ENCODE assay signal across 19 mouse cellular contexts in the genomic region with DNA sequence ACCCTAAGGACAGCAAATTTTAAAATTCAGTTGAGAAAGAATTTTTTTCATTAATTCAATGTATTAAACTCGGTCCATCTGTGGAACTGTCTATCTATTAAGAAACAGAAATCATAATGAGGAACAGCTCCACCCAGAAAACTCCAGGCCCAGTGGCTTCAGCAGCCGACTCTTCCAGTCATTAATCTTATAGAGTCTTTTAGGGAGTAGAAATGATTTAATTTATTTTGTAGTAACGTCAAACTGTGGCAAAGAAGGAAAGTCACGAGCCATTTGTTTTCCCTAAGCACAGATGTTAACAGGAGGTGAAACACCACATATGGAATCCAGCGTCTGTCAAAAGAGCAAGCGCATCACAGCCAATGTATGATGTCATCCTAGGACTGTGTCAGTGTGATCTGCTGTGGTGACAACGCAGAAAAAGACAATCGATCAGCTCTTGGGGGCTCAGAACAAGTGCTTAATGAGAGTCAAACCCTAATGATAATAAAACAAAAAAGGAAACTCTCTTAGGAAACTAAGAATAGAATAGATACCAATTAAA.
DNase-seq lines count a peak whose midpoint lies in the region; ATAC-seq and TF ChIP-seq lines count a peak whose summit lies in the region.
"Had no signal": no experiment of that assay in that cellular context is flagged by ENCODE, and none has a peak within 500 bp of the region (broad histone marks: within the 10 kb centered on the region; RNA-seq: fewer than 3 reads in every experiment).

No protein-coding gene starts in this region.

- H3K27ac ChIP-seq in gastrocnemius, adult 2 months, result peak overlapping the region; percentile 53
- peak overlapping the region; percentile 10; the same call in 1 of the 2 replicates for H3K27ac ChIP-seq in limb, embryonic 13.5 days
- no peak overlapping the region for H3K27ac ChIP-seq in limb, embryonic 10.5 days
- H3K27ac ChIP-seq in embryonic fibroblast, embryonic 13.5 days (ENCODE audit: insufficient read depth, low read length), result peak overlapping the region; percentile 50
- H3K27ac ChIP-seq: hindbrain, embryonic 14.5 days; liver, embryonic 14.5 days; lung, embryonic 15.5 days had no signal

- H3K9me3 ChIP-seq in limb, embryonic 13.5 days, result no peaks in the 10 kb centered on the region
- H3K9me3 ChIP-seq in limb, embryonic 10.5 days (replicated peaks), result no peaks in the 10 kb centered on the region
- H3K9me3 ChIP-seq: forebrain, embryonic 10.5 days; limb, embryonic 15.5 days; lung, embryonic 15.5 days had no signal

- DNase-seq in gastrocnemius, adult 2 months, result no peak
- no peak for DNase-seq in gastrocnemius, adult 8-10 months (ENCODE audit: low spot score in 2 of 2)
- DNase-seq in limb, embryonic 10.5 days (ENCODE audit: low spot score), result no peak
- peak; percentile 51 for DNase-seq in brain, embryonic 14.5 days (ENCODE audit: low read depth)
- no peak for DNase-seq in spleen, postnatal 14 days (ENCODE audit: low spot score in 2 of 2)
- DNase-seq: adrenal gland, postnatal 14 days; gastrocnemius, postnatal 25 days; heart, postnatal 4 days; lung, postnatal 4 days had no signal

- TF ChIP-seq CTCF in gastrocnemius, adult 2 months (IDR thresholded peaks at IDR 0.05), result no peak
- no peak for TF ChIP-seq CTCF in brain, embryonic 14.5 days (IDR thresholded peaks at IDR 0.05; ENCODE audit: borderline replicate concordance, extremely low read depth, insufficient read depth, insufficient read length)
- TF ChIP-seq CTCF in embryonic fibroblast, embryonic 13.5 days (IDR thresholded peaks at IDR 0.05; ENCODE audit: borderline replicate concordance, insufficient read depth, low read length), result no peak

- no peak for TF ChIP-seq POLR2A in brain, embryonic 14.5 days (IDR thresholded peaks at IDR 0.05; ENCODE audit: borderline replicate concordance, extremely low read depth, insufficient read depth, insufficient read length, poor library complexity, severe bottlenecking)
- no peak for TF ChIP-seq POLR2A in embryonic fibroblast, embryonic 13.5 days (IDR thresholded peaks at IDR 0.05; ENCODE audit: low read depth, low read length)

- no peak for ATAC-seq in limb, embryonic 13.5 days (ENCODE audit: low FRiP score, low read depth)
- ATAC-seq: inflammation-experienced regulatory T-cells, adult 6 months; midbrain, embryonic 16.5 days had no signal

- no peaks in the 10 kb centered on the region for H3K36me3 ChIP-seq in limb, embryonic 13.5 days
- no peaks in the 10 kb centered on the region for H3K36me3 ChIP-seq in limb, embryonic 10.5 days
- H3K36me3 ChIP-seq: forebrain, embryonic 10.5 days; limb, embryonic 15.5 days; lung, embryonic 15.5 days had no signal

- peaks cover 15% of the 10 kb centered on the region for H3K4me1 ChIP-seq in limb, embryonic 13.5 days
- H3K4me1 ChIP-seq in limb, embryonic 10.5 days, result peaks cover 16% of the 10 kb centered on the region
- peaks cover 4% of the 10 kb centered on the region; the same call in 1 of the 2 replicates for H3K4me1 ChIP-seq in embryonic fibroblast, embryonic 13.5 days (ENCODE audit: control insufficient read depth, insufficient read depth, low read length)

- WGBS in limb, embryonic 13.5 days, result 40% methylated on average over 8 of the region's 8 CpGs
- 59% methylated on average over 8 of the region's 8 CpGs for WGBS in limb, embryonic 10.5 days

- no peak overlapping the region for H3K9ac ChIP-seq in limb, embryonic 13.5 days
- H3K9ac ChIP-seq: hindbrain, embryonic 14.5 days; limb, embryonic 15.5 days; liver, embryonic 14.5 days; lung, embryonic 15.5 days had no signal

- no peaks in the 10 kb centered on the region for H3K27me3 ChIP-seq in limb, embryonic 13.5 days
- no peaks in the 10 kb centered on the region; the same call in 1 of the 2 replicates for H3K27me3 ChIP-seq in limb, embryonic 10.5 days (ENCODE audit: low read depth, poor library complexity, severe bottlenecking)
- H3K27me3 ChIP-seq: limb, embryonic 15.5 days; lung, embryonic 15.5 days had no signal

- H3K4me2 ChIP-seq in limb, embryonic 13.5 days (replicated peaks), result no peak overlapping the region
- H3K4me2 ChIP-seq: hindbrain, embryonic 14.5 days; limb, embryonic 15.5 days; lung, embryonic 15.5 days had no signal

- intact Hi-C loops in gastrocnemius, adult 2 months (cut with DNase I), result no loop called here

- H3K4me3 ChIP-seq in gastrocnemius, adult 2 months, result no peak overlapping the region
- H3K4me3 ChIP-seq in limb, embryonic 13.5 days, result no peak overlapping the region
- no peak overlapping the region for H3K4me3 ChIP-seq in limb, embryonic 10.5 days
- no peak overlapping the region for H3K4me3 ChIP-seq in embryonic fibroblast, embryonic 13.5 days (ENCODE audit: insufficient read depth, low read length)
- H3K4me3 ChIP-seq: forebrain, embryonic 10.5 days; limb, embryonic 15.5 days; lung, embryonic 15.5 days; myocyte had no signal
